Mouse (Mus musculus): ENCODE data around the gene Gm49355. TPM values are rescaled to one million over a fixed set of nuclear protein-coding genes. Genes with fewer than 3 reads are reported as not detected.
"Not testable (repeated sequence)": the region's sequence is repeated elsewhere in the genome, so short reads cannot be mapped to it uniquely, and the experiment has no call there.

The Gm49355 gene
- 0.10 and 0.11 TPM in 2 replicates for polyA plus RNA-seq (2016; fragmentation: Nextera tagmentation; extraction: Ambion mirVana)

GRCm38 (mm10) chr14:12283641-12284040 is at the start of gene Gm49355:
Gm49355 (plus strand) TSS chr14:12283976.
- Histone ChIP-seq H3K4me1 (no peaks in the 10 kb centered on the region), H3K27ac (peak within 1 kb of the TSS; percentile 68; the same call in 1 of the 2 replicates), H3K9me3 (no peaks in the 10 kb centered on the region), H3K27me3 (replicated peaks) (no peaks in the 10 kb centered on the region), H3K36me3 (no peaks in the 10 kb centered on the region), H3K4me2 (replicated peaks) (peak within 1 kb of the TSS; percentile 86), H3K9ac (peak within 1 kb of the TSS; percentile 78), H3K4me3 (peak within 1 kb of the TSS; percentile 71)
- 81% methylated on average over 6 of the region's 6 CpGs for WGBS
- peak; percentile 34 for ATAC-seq (ENCODE audit: low FRiP score, low read depth)

- H3K4me3 ChIP-seq = no peak overlapping the region
- no peaks in the 10 kb centered on the region for H3K9me3 ChIP-seq
- 84% methylated on average over 4 of the region's 4 CpGs for WGBS
- H3K4me2 ChIP-seq (replicated peaks) = no peak overlapping the region
- H3K36me3 ChIP-seq = no peaks in the 10 kb centered on the region
- no peaks in the 10 kb centered on the region for H3K27me3 ChIP-seq (replicated peaks)
- H3K9ac ChIP-seq = no peak overlapping the region
- ATAC-seq (ENCODE audit: low FRiP score, low read depth) = no peak
- H3K27ac ChIP-seq = no peak overlapping the region
- no peaks in the 10 kb centered on the region for H3K4me1 ChIP-seq
Measured at GRCm38 (mm10) chr14:12243726-12244125, 40.0 kb upstream of the Gm49355 start.

- Histone ChIP-seq H3K4me2 (replicated peaks) (no peak overlapping the region), H3K27me3 (replicated peaks) (no peaks in the 10 kb centered on the region), H3K4me3 (no peak overlapping the region), H3K36me3 (no peaks in the 10 kb centered on the region), H3K9ac (no peak overlapping the region), H3K9me3 (no peaks in the 10 kb centered on the region), H3K4me1 (no peaks in the 10 kb centered on the region), H3K27ac (no peak overlapping the region)
- 69% methylated on average over 3 of the region's 3 CpGs for WGBS
- no peak for ATAC-seq (ENCODE audit: low FRiP score, low read depth)
Measured at GRCm38 (mm10) chr14:12276031-12276430, 7.7 kb upstream of the Gm49355 start.

GRCm38 (mm10) chr14:12284141-12284912 is 551 bp downstream of the Gm49355 start, which contains the start of gene 3830406C13Rik:
3830406C13Rik (plus strand) TSS chr14:12284173.
- Histone ChIP-seq H3K36me3 (no peaks in the 10 kb centered on the region), H3K27me3 (replicated peaks) (no peaks in the 10 kb centered on the region), H3K9me3 (no peaks in the 10 kb centered on the region), H3K4me3 (peak within 1 kb of the TSS; percentile 71), H3K9ac (peak within 1 kb of the TSS; percentile 78), H3K27ac (peak within 1 kb of the TSS; percentile 68; the same call in 1 of the 2 replicates), H3K4me2 (replicated peaks) (peak within 1 kb of the TSS; percentile 86), H3K4me1 (no peaks in the 10 kb centered on the region)
- WGBS = under 1% methylated on average over 48 of the region's 48 CpGs
- peak; percentile 100 for ATAC-seq (ENCODE audit: low FRiP score, low read depth)

- not testable (repeated sequence) for H3K4me1 ChIP-seq; H3K27me3 ChIP-seq (replicated peaks); H3K4me2 ChIP-seq (replicated peaks); H3K9ac ChIP-seq; ATAC-seq (ENCODE audit: low FRiP score, low read depth); H3K9me3 ChIP-seq; H3K27ac ChIP-seq; H3K36me3 ChIP-seq; H3K4me3 ChIP-seq
Measured at GRCm38 (mm10) chr14:12289747-12290146, 6.0 kb downstream of the Gm49355 start.

GRCm38 (mm10) chr14:12296391-12296790 is 12.6 kb downstream of the Gm49355 start:
- 89% methylated on average over 7 of the region's 7 CpGs for WGBS
- Histone ChIP-seq H3K4me3 (no peak overlapping the region), H3K9me3 (no peaks in the 10 kb centered on the region), H3K4me1 (no peaks in the 10 kb centered on the region), H3K9ac (no peak overlapping the region), H3K4me2 (replicated peaks) (no peak overlapping the region), H3K27me3 (replicated peaks) (no peaks in the 10 kb centered on the region), H3K27ac (no peak overlapping the region), H3K36me3 (no peaks in the 10 kb centered on the region)
- ATAC-seq (ENCODE audit: low FRiP score, low read depth) = no peak

GRCm38 (mm10) chr14:12299171-12299570 is 15.4 kb downstream of the Gm49355 start:
- H3K9me3 ChIP-seq = no peaks in the 10 kb centered on the region
- no peaks in the 10 kb centered on the region for H3K27me3 ChIP-seq (replicated peaks)
- no peaks in the 10 kb centered on the region for H3K4me1 ChIP-seq
- no peak overlapping the region for H3K9ac ChIP-seq
- H3K4me2 ChIP-seq (replicated peaks) = no peak overlapping the region
- H3K36me3 ChIP-seq = no peaks in the 10 kb centered on the region
- no peak overlapping the region for H3K4me3 ChIP-seq
- no peak for ATAC-seq (ENCODE audit: low FRiP score, low read depth)
- H3K27ac ChIP-seq = no peak overlapping the region

GRCm38 (mm10) chr14:12299654-12300053 is 15.9 kb downstream of the Gm49355 start:
- 39% methylated on average over 6 of the region's 6 CpGs for WGBS
- no peak for ATAC-seq (ENCODE audit: low FRiP score, low read depth)
- H3K27ac ChIP-seq = no peak overlapping the region
- H3K4me2 ChIP-seq (replicated peaks) = no peak overlapping the region
- H3K4me1 ChIP-seq = no peaks in the 10 kb centered on the region
- H3K27me3 ChIP-seq (replicated peaks) = no peaks in the 10 kb centered on the region
- no peak overlapping the region for H3K4me3 ChIP-seq
- H3K9ac ChIP-seq = no peak overlapping the region
- no peaks in the 10 kb centered on the region for H3K36me3 ChIP-seq
- no peaks in the 10 kb centered on the region for H3K9me3 ChIP-seq

- H3K36me3 ChIP-seq = no peaks in the 10 kb centered on the region
- no peak for ATAC-seq (ENCODE audit: low FRiP score, low read depth)
- H3K4me2 ChIP-seq (replicated peaks) = no peak overlapping the region
- H3K4me1 ChIP-seq = no peaks in the 10 kb centered on the region
- 82% methylated on average over 4 of the region's 4 CpGs for WGBS
- H3K9me3 ChIP-seq = no peaks in the 10 kb centered on the region
- no peaks in the 10 kb centered on the region for H3K27me3 ChIP-seq (replicated peaks)
- no peak overlapping the region for H3K4me3 ChIP-seq
- H3K9ac ChIP-seq = no peak overlapping the region
- no peak overlapping the region for H3K27ac ChIP-seq
Measured at GRCm38 (mm10) chr14:12300275-12300674, 16.5 kb downstream of the Gm49355 start.

GRCm38 (mm10) chr14:12300677-12301076 is 16.9 kb downstream of the Gm49355 start:
- Histone ChIP-seq H3K4me1 (no peaks in the 10 kb centered on the region), H3K27me3 (replicated peaks) (no peaks in the 10 kb centered on the region), H3K9ac (no peak overlapping the region), H3K27ac (no peak overlapping the region), H3K4me3 (no peak overlapping the region), H3K36me3 (no peaks in the 10 kb centered on the region), H3K4me2 (replicated peaks) (no peak overlapping the region), H3K9me3 (no peaks in the 10 kb centered on the region)
- no peak for ATAC-seq (ENCODE audit: low FRiP score, low read depth)
- WGBS = 70% methylated on average over 3 of the region's 3 CpGs

- H3K9me3 ChIP-seq = no peaks in the 10 kb centered on the region
Measured at GRCm38 (mm10) chr14:12303106-12303505, 19.3 kb downstream of the Gm49355 start.

GRCm38 (mm10) chr14:12333622-12334021 is 49.8 kb downstream of the Gm49355 start:
- no peaks in the 10 kb centered on the region for H3K36me3 ChIP-seq
- ATAC-seq (ENCODE audit: low FRiP score, low read depth) = no peak
- peaks cover 65% of the 10 kb centered on the region for H3K27me3 ChIP-seq (replicated peaks)
- H3K9ac ChIP-seq = no peak overlapping the region
- no peaks in the 10 kb centered on the region for H3K9me3 ChIP-seq
- no peaks in the 10 kb centered on the region for H3K4me1 ChIP-seq
- no peak overlapping the region for H3K27ac ChIP-seq
- no peak overlapping the region for H3K4me3 ChIP-seq
- H3K4me2 ChIP-seq (replicated peaks) = no peak overlapping the region
- WGBS = 82% methylated on average over 7 of the region's 7 CpGs

More at GRCm38 (mm10) chr14:12303106-12303505, 19.3 kb downstream of the Gm49355 start:
- Histone ChIP-seq H3K4me3 (no peak overlapping the region), H3K4me1 (no peaks in the 10 kb centered on the region), H3K27me3 (replicated peaks) (no peaks in the 10 kb centered on the region), H3K27ac (no peak overlapping the region), H3K9ac (no peak overlapping the region), H3K4me2 (replicated peaks) (no peak overlapping the region), H3K36me3 (no peaks in the 10 kb centered on the region)
- WGBS = 59% methylated on average over 2 of the region's 2 CpGs
- no peak for ATAC-seq (ENCODE audit: low FRiP score, low read depth)

- Histone ChIP-seq H3K4me2 (replicated peaks) (no peak overlapping the region), H3K4me3 (no peak overlapping the region), H3K4me1 (no peaks in the 10 kb centered on the region), H3K9ac (no peak overlapping the region), H3K36me3 (no peaks in the 10 kb centered on the region), H3K9me3 (no peaks in the 10 kb centered on the region), H3K27me3 (replicated peaks) (peaks cover 76% of the 10 kb centered on the region), H3K27ac (no peak overlapping the region)
- ATAC-seq (ENCODE audit: low FRiP score, low read depth) = no peak
- 48% methylated on average over 7 of the region's 7 CpGs for WGBS
Measured at GRCm38 (mm10) chr14:12334925-12335324, 51.1 kb downstream of the Gm49355 start.
